Mouse (Mus musculus): ENCODE results near the gene Nos1.

Nos1 gene

GRCm38 (mm10) chr5:117780681-117781080 lies at the start of gene Nos1:
Gene Nos1, plus strand, starts transcription at chr5:117781032.
- DNase-seq (ENCODE audit: extremely low read depth, low read depth, low spot score), result no peak

GRCm38 (mm10) chr5:117731311-117731710 lies 49.5 kb upstream of the Nos1 start:
- DNase-seq (ENCODE audit: extremely low read depth, low read depth, low spot score), result no peak

- DNase-seq (ENCODE audit: extremely low read depth, low read depth, low spot score), result no peak
These were observed 36.1 kb upstream of the Nos1 start for GRCm38 (mm10) chr5:117744654-117745178.

GRCm38 (mm10) chr5:117749353-117749752 lies 31.5 kb upstream of the Nos1 start:
- DNase-seq (ENCODE audit: extremely low read depth, low read depth, low spot score), result no peak

GRCm38 (mm10) chr5:117757696-117758482 lies 22.9 kb upstream of the Nos1 start:
- DNase-seq (ENCODE audit: extremely low read depth, low read depth, low spot score), result no peak

- no peak for DNase-seq (ENCODE audit: extremely low read depth, low read depth, low spot score)
These were observed 19.5 kb upstream of the Nos1 start for GRCm38 (mm10) chr5:117761181-117761832.

- no peak for DNase-seq (ENCODE audit: extremely low read depth, low read depth, low spot score)
These were observed 16.3 kb upstream of the Nos1 start for GRCm38 (mm10) chr5:117764496-117764895.

- DNase-seq (ENCODE audit: extremely low read depth, low read depth, low spot score), result no peak
These were observed 1.7 kb upstream of the Nos1 start for GRCm38 (mm10) chr5:117779175-117779574.

GRCm38 (mm10) chr5:117781178-117781577 lies 346 bp downstream of the Nos1 start:
- DNase-seq (ENCODE audit: extremely low read depth, low read depth, low spot score), result no peak

GRCm38 (mm10) chr5:117790071-117790470 lies 9.2 kb downstream of the Nos1 start:
- no peak for DNase-seq (ENCODE audit: extremely low read depth, low read depth, low spot score)

- DNase-seq (ENCODE audit: extremely low read depth, low read depth, low spot score), result no peak
These were observed 11.0 kb downstream of the Nos1 start for GRCm38 (mm10) chr5:117791875-117792274.

- no peak for DNase-seq (ENCODE audit: extremely low read depth, low read depth, low spot score)
These were observed 20.0 kb downstream of the Nos1 start for GRCm38 (mm10) chr5:117800849-117801248.

GRCm38 (mm10) chr5:117802071-117802521 lies 21.3 kb downstream of the Nos1 start:
- no peak for DNase-seq (ENCODE audit: extremely low read depth, low read depth, low spot score)

GRCm38 (mm10) chr5:117803551-117803950 lies 22.7 kb downstream of the Nos1 start:
- DNase-seq (ENCODE audit: extremely low read depth, low read depth, low spot score), result no peak

GRCm38 (mm10) chr5:117810930-117811329 lies 30.1 kb downstream of the Nos1 start:
- no peak for DNase-seq (ENCODE audit: extremely low read depth, low read depth, low spot score)

- DNase-seq (ENCODE audit: extremely low read depth, low read depth, low spot score), result no peak
These were observed 38.0 kb downstream of the Nos1 start for GRCm38 (mm10) chr5:117818800-117819199.

- DNase-seq (ENCODE audit: extremely low read depth, low read depth, low spot score), result no peak
These were observed 39.6 kb downstream of the Nos1 start for GRCm38 (mm10) chr5:117820445-117820844.

- DNase-seq (ENCODE audit: extremely low read depth, low read depth, low spot score), result no peak
These were observed 43.0 kb downstream of the Nos1 start for GRCm38 (mm10) chr5:117823811-117824210.

GRCm38 (mm10) chr5:117824486-117824885 lies 43.7 kb downstream of the Nos1 start:
- no peak for DNase-seq (ENCODE audit: extremely low read depth, low read depth, low spot score)

GRCm38 (mm10) chr5:117825336-117825735 lies 44.5 kb downstream of the Nos1 start:
- no peak for DNase-seq (ENCODE audit: extremely low read depth, low read depth, low spot score)

- DNase-seq (ENCODE audit: extremely low read depth, low read depth, low spot score), result no peak
These were observed 46.5 kb downstream of the Nos1 start for GRCm38 (mm10) chr5:117827366-117827765.

GRCm38 (mm10) chr5:117836930-117837329 lies 56.1 kb downstream of the Nos1 start:
- DNase-seq (ENCODE audit: extremely low read depth, low read depth, low spot score), result no peak
